Mouse (Mus musculus) cerebellum, adult 2 months (tissue): ENCODE data around the gene Inpp4a.

ENCODE experiments used
- CTCF ChIP-seq: fragments of 200-500 bp; IDR thresholded peaks from 2 replicates; pipeline ENCODE4 v1.5.1; 2011; ENCODE audit warnings: low read depth, mild to moderate bottlenecking, control low read depth, low read length, moderate library complexity, borderline replicate concordance; ENCODE audit not compliant: insufficient read depth
- POLR2A ChIP-seq: fragments of 200-500 bp; IDR thresholded peaks from 2 replicates; pipeline ENCODE4 v1.6.1; 2011; ENCODE audit warnings: low read length, control low read depth, borderline replicate concordance; ENCODE audit not compliant: insufficient read depth

GRCm38 (mm10) chr1:37287748-37288147 is 11.9 kb upstream of the Inpp4a start:
- TF ChIP-seq POLR2A (no peak), CTCF (no peak)
